Mouse (Mus musculus): ENCODE measurements around the gene Olfr1491. TPM values are rescaled to one million over a fixed set of nuclear protein-coding genes. Genes with fewer than 3 reads are reported as not detected.

Olfr1491 gene
- polyA plus RNA-seq (2014; fragmentation: Illumina TruSeq; extraction: RNeasy Lipid Tissue Mini Kit (QIAGEN cat#74804)): not detected

DNA sequence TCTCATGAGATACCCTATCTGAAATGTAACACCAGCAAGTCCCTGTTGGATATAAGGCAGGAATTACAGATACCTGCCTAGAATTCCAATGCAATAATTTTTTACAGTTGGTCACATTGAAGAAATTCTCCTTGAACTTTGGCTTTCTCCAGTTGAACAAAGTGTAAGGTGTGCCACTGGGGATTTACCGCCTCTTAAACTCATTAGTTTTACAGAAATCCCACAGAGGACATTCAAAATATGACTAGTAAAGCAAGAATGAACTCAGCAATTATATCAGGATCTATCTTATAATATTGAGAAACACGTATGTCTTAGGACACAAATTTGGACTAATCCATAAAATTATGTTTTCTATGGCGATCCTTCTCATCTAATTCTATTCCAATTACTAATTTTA, at the start of gene Olfr1491:
TSS of gene Olfr1491 (plus strand) at position 301 of the 400 bp plus-strand sequence.

DNA sequence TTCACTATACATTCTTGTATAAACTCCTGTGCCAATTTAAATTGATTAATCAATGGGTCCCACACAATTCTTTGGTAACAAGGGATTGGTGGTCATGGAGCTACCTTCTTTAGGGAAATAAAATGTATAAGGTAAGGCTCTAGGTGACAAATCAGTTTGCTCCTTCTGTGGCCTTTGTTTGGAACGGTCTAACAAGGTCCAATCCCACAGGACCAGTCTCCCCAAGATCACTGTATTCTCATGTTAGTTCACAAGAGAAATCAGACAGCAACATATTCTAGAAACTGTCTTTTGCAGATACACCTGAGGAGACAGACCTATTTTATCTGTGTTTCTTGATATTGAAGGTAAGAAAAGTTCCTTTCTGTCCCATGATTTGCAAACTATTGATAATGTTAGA, 46.3 kb upstream of the Olfr1491 start, which contains the start of gene Olfr1490:
TSS of gene Olfr1490 (plus strand) at position 301 of the 400 bp plus-strand sequence.

DNA sequence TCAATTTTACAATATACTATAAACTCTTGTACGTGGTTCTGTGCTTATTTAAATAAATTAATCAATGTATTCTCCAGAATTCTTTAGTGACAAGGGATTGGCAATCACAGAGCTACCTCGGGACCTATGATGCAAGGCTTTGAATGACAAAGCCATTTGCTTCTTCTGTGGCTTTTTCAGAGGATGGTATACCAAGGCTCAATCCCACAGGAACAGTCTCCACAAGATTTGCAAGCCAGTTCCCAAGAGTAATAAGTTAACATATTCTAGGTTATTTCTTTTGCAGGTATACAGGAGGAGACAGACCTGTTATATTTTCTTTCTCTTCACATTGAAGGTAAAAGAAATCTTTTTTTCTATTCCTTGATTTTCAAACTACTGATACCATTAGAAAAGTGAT, 25.9 kb downstream of the Olfr1491 start, which contains the start of gene Olfr1493-ps1:
TSS of gene Olfr1493-ps1 (plus strand) at position 301 of the 400 bp plus-strand sequence.

DNA sequence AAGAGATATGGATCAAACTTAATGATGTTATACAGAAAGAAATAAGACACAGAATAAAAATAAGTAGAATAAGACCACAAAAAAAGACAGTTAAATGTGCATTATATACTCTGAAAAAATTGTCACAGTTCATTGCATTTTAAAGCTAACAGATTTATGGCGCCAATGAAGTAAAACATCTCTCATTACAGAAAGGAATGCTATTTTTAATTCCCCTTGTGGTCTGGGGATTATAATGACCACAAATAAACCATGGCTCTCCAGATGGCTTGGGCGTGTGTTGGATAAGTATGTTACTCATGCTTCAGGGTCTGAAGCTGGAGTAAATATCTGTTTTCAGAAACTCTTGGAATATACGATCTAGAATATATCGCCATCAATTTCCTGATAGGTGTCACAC, 42.4 kb downstream of the Olfr1491 start, which contains the start of gene Olfr1494:
TSS of gene Olfr1494 (plus strand) at position 301 of the 400 bp plus-strand sequence.

Other genes with a start within 250 kb of the Olfr1491 start
- gene Olfr1472, start 241.2 kb upstream of the Olfr1491 start, polyA plus RNA-seq (2014; fragmentation: Illumina TruSeq; extraction: RNeasy Lipid Tissue Mini Kit (QIAGEN cat#74804)): not detected
- gene Olfr1474, start 227.7 kb upstream of the Olfr1491 start, polyA plus RNA-seq (2014; fragmentation: Illumina TruSeq; extraction: RNeasy Lipid Tissue Mini Kit (QIAGEN cat#74804)): not detected
- not detected for gene Olfr1475, start 217.1 kb upstream of the Olfr1491 start, polyA plus RNA-seq (2014; fragmentation: Illumina TruSeq; extraction: RNeasy Lipid Tissue Mini Kit (QIAGEN cat#74804))
- gene Olfr1477, start 196.7 kb upstream of the Olfr1491 start, polyA plus RNA-seq (2014; fragmentation: Illumina TruSeq; extraction: RNeasy Lipid Tissue Mini Kit (QIAGEN cat#74804)): not detected
- gene Olfr1480, start 169.4 kb upstream of the Olfr1491 start, polyA plus RNA-seq (2014; fragmentation: Illumina TruSeq; extraction: RNeasy Lipid Tissue Mini Kit (QIAGEN cat#74804)): not detected
- not detected for gene Olfr1484, start 113.8 kb upstream of the Olfr1491 start, polyA plus RNA-seq (2014; fragmentation: Illumina TruSeq; extraction: RNeasy Lipid Tissue Mini Kit (QIAGEN cat#74804))
- not detected for gene Olfr1487, start 79.9 kb upstream of the Olfr1491 start, polyA plus RNA-seq (2014; fragmentation: Illumina TruSeq; extraction: RNeasy Lipid Tissue Mini Kit (QIAGEN cat#74804))
- gene Olfr1489, start 65.6 kb upstream of the Olfr1491 start, polyA plus RNA-seq (2014; fragmentation: Illumina TruSeq; extraction: RNeasy Lipid Tissue Mini Kit (QIAGEN cat#74804)): not detected
- gene Olfr1490, start 46.2 kb upstream of the Olfr1491 start, polyA plus RNA-seq (2014; fragmentation: Illumina TruSeq; extraction: RNeasy Lipid Tissue Mini Kit (QIAGEN cat#74804)): not detected
- not detected for gene Olfr1493-ps1, start 26.0 kb downstream of the Olfr1491 start, polyA plus RNA-seq (2014; fragmentation: Illumina TruSeq; extraction: RNeasy Lipid Tissue Mini Kit (QIAGEN cat#74804))
- gene Olfr1494, start 42.5 kb downstream of the Olfr1491 start, polyA plus RNA-seq (2014; fragmentation: Illumina TruSeq; extraction: RNeasy Lipid Tissue Mini Kit (QIAGEN cat#74804)): not detected
- gene Olfr1495, start 67.3 kb downstream of the Olfr1491 start, polyA plus RNA-seq (2014; fragmentation: Illumina TruSeq; extraction: RNeasy Lipid Tissue Mini Kit (QIAGEN cat#74804)): not detected
- not detected for gene Olfr1496, start 80.6 kb downstream of the Olfr1491 start, polyA plus RNA-seq (2014; fragmentation: Illumina TruSeq; extraction: RNeasy Lipid Tissue Mini Kit (QIAGEN cat#74804))
- gene Olfr1497, start 100.9 kb downstream of the Olfr1491 start, polyA plus RNA-seq (2014; fragmentation: Illumina TruSeq; extraction: RNeasy Lipid Tissue Mini Kit (QIAGEN cat#74804)): not detected
- not detected for gene Olfr1499, start 122.2 kb downstream of the Olfr1491 start, polyA plus RNA-seq (2014; fragmentation: Illumina TruSeq; extraction: RNeasy Lipid Tissue Mini Kit (QIAGEN cat#74804))
- gene Olfr1500, start 133.2 kb downstream of the Olfr1491 start, polyA plus RNA-seq (2014; fragmentation: Illumina TruSeq; extraction: RNeasy Lipid Tissue Mini Kit (QIAGEN cat#74804)): not detected
- gene Olfr1501, start 153.4 kb downstream of the Olfr1491 start, polyA plus RNA-seq (2014; fragmentation: Illumina TruSeq; extraction: RNeasy Lipid Tissue Mini Kit (QIAGEN cat#74804)): not detected
- not detected for gene Olfr1502, start 164.5 kb downstream of the Olfr1491 start, polyA plus RNA-seq (2014; fragmentation: Illumina TruSeq; extraction: RNeasy Lipid Tissue Mini Kit (QIAGEN cat#74804))
- gene Olfr1504, start 200.7 kb downstream of the Olfr1491 start, polyA plus RNA-seq (2014; fragmentation: Illumina TruSeq; extraction: RNeasy Lipid Tissue Mini Kit (QIAGEN cat#74804)): not detected
- not detected for gene Olfr1505, start 216.3 kb downstream of the Olfr1491 start, polyA plus RNA-seq (2014; fragmentation: Illumina TruSeq; extraction: RNeasy Lipid Tissue Mini Kit (QIAGEN cat#74804))

Measured in ovary, adult 10 weeks (tissue).